Mouse (Mus musculus) CD8-positive naive resting alpha-beta T cell, adult 2 months (primary cell): ENCODE data around the gene Scn4a.
A peak's percentile ranks its signal among the peaks of the same experiment; 100 is the strongest.

ENCODE experiments used
- DNase-seq, 2 experiments: peaks; one replicate each; pipeline ENCODE4 v3.0.0; 2022; ENCODE audit warnings: low read depth in 2 of 2, low spot score in 2 of 2

The Scn4a gene

GRCm38 (mm10) chr11:106273811-106274210 lies 79.3 kb downstream of the Scn4a start:
- no peak for DNase-seq

GRCm38 (mm10) chr11:106273311-106273684 lies 79.8 kb downstream of the Scn4a start:
- no peak for DNase-seq

GRCm38 (mm10) chr11:106272644-106273310 lies 80.3 kb downstream of the Scn4a start, which contains the start of gene Smarcd2:
Smarcd2 (minus strand) TSS chr11:106272972.
- peak; percentile 93 to 97 for DNase-seq

- peak in 1 of 2 experiments; percentile 11 for DNase-seq
Observed at GRCm38 (mm10) chr11:106271794-106272643, 81.1 kb downstream of the Scn4a start.

GRCm38 (mm10) chr11:106271131-106271793 lies 81.8 kb downstream of the Scn4a start:
- DNase-seq, result no peak

GRCm38 (mm10) chr11:106269060-106269431 lies 84.0 kb downstream of the Scn4a start:
- DNase-seq, result peak; percentile 24 to 44
